Mouse (Mus musculus) C2C12 (cell line): ENCODE results near the gene Prss50. TPM values are rescaled to one million over a fixed set of nuclear protein-coding genes. Genes with fewer than 3 reads are reported as not detected.

Experiments
- H3K27me3 ChIP-seq: one replicate; pipeline ENCODE4 v1.6.1; 2011; ENCODE audit not compliant: control insufficient read depth, insufficient read depth, insufficient read length
- H3K36me3 ChIP-seq: one replicate; pipeline ENCODE4 v1.6.1; 2011; ENCODE audit not compliant: control insufficient read depth, insufficient read depth
- H3K4me3 ChIP-seq: one replicate; pipeline ENCODE4 v1.5.1; 2011; ENCODE audit warnings: mild to moderate bottlenecking, control low read depth; ENCODE audit not compliant: poor library complexity, insufficient read depth, severe bottlenecking
- H3K79me2 ChIP-seq: one replicate; pipeline ENCODE4 v1.6.1; 2011; ENCODE audit not compliant: control insufficient read depth, insufficient read depth
- H3K79me3 ChIP-seq: one replicate; pipeline ENCODE4 v1.6.1; 2011; ENCODE audit warnings: low read depth, control low read depth
- H3ac ChIP-seq: one replicate; pipeline ENCODE3; 2011; ENCODE audit warnings: low read depth; ENCODE audit not compliant: control insufficient read depth, insufficient read length
- CEBPB ChIP-seq: IDR thresholded peaks from one replicate; pipeline ENCODE4 v1.6.1; 2011; ENCODE audit warnings: low read depth, mild to moderate bottlenecking, control low read depth, moderate library complexity
- CTCF ChIP-seq: IDR thresholded peaks from one replicate; pipeline ENCODE4 v1.5.1; 2011; ENCODE audit not compliant: control insufficient read depth, insufficient read depth, insufficient read length
- FOSL1 ChIP-seq: IDR thresholded peaks from one replicate; pipeline ENCODE4 v1.8.0; 2011; ENCODE audit warnings: mild to moderate bottlenecking, low read length; ENCODE audit not compliant: poor library complexity, insufficient read depth, severe bottlenecking
- MAX ChIP-seq: IDR thresholded peaks from one replicate; pipeline ENCODE4 v1.6.1; 2011; ENCODE audit warnings: mild to moderate bottlenecking, control low read depth
- MYOD1 ChIP-seq: IDR thresholded peaks from one replicate; pipeline ENCODE4 v1.6.1; 2011; ENCODE audit warnings: low read depth; ENCODE audit not compliant: control insufficient read depth, insufficient read length
- MYOG ChIP-seq: IDR thresholded peaks from one replicate; pipeline ENCODE4 v1.6.1; 2011; ENCODE audit not compliant: control insufficient read depth, insufficient read length; ENCODE audit errors: extremely low read depth
- USF1 ChIP-seq: IDR thresholded peaks from one replicate; pipeline ENCODE4 v1.6.1; 2011; ENCODE audit warnings: low read depth, mild to moderate bottlenecking, control low read depth, moderate library complexity
- polyA plus RNA-seq: library from polyadenylated mRNA; unstranded; fragments of >200 nt; fragmentation: generic; extraction: Trizol; gene quantifications from one replicate; pipeline ENCODE4 v1.2.1, GENCODE M21; 2012; ENCODE audit warnings: missing spikeins

The Prss50 gene
- polyA plus RNA-seq, 1 experiment = 0.04 TPM

DNA sequence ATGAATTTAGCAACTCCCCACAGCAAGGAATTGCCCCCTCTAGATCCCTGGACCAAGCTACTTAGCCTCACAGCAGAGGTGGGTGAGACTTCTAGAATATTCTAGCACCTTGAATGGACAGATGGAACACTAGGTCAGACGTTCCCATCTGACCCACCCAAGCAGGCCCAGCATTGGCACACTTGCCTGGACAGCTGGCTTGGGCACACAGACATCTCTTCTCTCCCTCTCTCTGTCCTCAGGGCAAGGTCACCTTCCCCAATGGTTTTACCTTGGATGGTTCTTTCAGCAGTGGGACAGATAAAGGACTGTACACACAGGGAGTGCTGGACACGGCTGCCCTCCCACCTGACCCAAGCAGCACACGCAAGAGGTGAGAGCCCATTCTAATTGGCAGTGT is 34.8 kb downstream of the Prss50 start:
- Histone ChIP-seq H3K36me3 (no peaks in the 10 kb centered on the region), H3K4me3 (no peak overlapping the region), H3ac (no peak overlapping the region), H3K79me3 (no peaks in the 10 kb centered on the region), H3K27me3 (no peaks in the 10 kb centered on the region), H3K79me2 (no peaks in the 10 kb centered on the region)
- no peak for TF ChIP-seq MYOD1
- no peak for TF ChIP-seq CTCF
- TF ChIP-seq CEBPB = no peak
- TF ChIP-seq USF1 = no peak
- no peak for TF ChIP-seq MYOG
- TF ChIP-seq MAX = no peak
- no peak for TF ChIP-seq FOSL1

DNA sequence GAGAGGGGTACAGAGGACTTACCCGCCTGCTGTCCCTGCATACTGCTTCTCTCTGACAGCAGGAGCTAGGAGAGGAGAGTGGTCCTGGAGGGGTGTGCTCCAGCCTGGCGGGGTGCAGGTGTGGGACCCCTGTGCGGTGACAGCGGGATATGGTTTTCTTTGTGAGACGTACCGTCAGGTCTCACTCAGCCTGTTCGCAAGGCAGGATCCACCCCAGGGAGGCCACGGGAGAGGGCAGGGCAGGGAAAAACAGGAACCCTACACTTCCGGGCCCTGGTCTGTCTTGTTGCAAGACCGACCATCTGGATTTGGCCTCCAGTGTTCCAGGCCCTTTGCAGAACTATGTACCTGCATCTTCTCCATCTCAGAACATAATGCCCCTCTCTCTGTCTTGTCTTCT is 35.7 kb downstream of the Prss50 start:
- Histone ChIP-seq H3ac (no peak overlapping the region), H3K36me3 (no peaks in the 10 kb centered on the region), H3K27me3 (no peaks in the 10 kb centered on the region), H3K79me3 (no peaks in the 10 kb centered on the region), H3K79me2 (no peaks in the 10 kb centered on the region), H3K4me3 (no peak overlapping the region)
- TF ChIP-seq MAX (no peak), USF1 (no peak), MYOG (no peak), CTCF (no peak), MYOD1 (no peak), FOSL1 (no peak), CEBPB (no peak)

DNA sequence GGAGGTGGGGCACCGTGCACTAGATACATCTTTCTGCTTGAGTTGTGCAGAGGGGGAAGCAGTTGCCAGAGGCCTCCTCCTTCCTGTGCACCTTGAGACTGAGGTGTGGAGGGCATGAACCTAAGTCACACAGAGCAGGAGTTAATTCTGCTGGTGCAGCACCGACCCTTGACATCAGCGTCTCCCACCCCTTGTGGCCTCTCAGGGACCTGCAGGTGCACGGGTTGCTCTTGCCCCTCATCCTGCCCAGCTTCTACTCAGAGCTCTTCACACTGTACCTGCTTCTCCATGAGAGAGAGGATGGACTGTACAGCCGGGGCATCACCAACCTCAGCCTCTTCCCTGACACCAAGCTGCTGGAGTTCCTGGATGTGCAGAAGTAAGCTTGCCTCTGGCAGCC is 37.7 kb downstream of the Prss50 start:
- Histone ChIP-seq H3K36me3 (no peaks in the 10 kb centered on the region), H3K79me3 (no peaks in the 10 kb centered on the region), H3K79me2 (no peaks in the 10 kb centered on the region), H3K27me3 (no peaks in the 10 kb centered on the region), H3K4me3 (no peak overlapping the region), H3ac (no peak overlapping the region)
- TF ChIP-seq FOSL1 (no peak), USF1 (no peak), MYOG (no peak), CTCF (no peak), MAX (no peak), CEBPB (no peak), MYOD1 (no peak)

DNA sequence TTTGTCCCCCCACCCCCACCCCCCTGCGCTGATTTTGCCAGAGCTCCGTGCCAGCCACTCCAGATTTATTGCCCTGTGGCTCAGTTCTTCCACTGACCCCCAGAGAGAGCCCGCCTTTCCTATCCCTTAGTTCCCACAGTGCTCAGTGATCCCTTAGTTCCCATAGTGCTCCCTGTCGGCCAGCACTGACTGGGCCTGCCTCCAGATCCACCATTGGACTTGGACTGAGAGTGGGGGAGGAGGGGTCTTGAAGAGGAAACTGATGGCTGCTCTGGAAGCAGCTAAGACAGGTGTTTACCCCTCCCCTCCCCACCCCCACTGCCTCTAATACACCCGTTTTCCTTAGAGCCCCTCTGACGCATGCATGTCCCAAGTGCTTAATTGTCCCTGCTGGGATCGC is 38.2 kb downstream of the Prss50 start:
- no peaks in the 10 kb centered on the region for H3K79me3 ChIP-seq
- H3K36me3 ChIP-seq = no peaks in the 10 kb centered on the region
- H3K4me3 ChIP-seq = no peak overlapping the region
- TF ChIP-seq CEBPB (no peak), MAX (no peak), CTCF (no peak), MYOG (no peak), MYOD1 (no peak), FOSL1 (no peak), USF1 (no peak)
- H3ac ChIP-seq = no peak overlapping the region
- no peaks in the 10 kb centered on the region for H3K79me2 ChIP-seq
- no peaks in the 10 kb centered on the region for H3K27me3 ChIP-seq

DNA sequence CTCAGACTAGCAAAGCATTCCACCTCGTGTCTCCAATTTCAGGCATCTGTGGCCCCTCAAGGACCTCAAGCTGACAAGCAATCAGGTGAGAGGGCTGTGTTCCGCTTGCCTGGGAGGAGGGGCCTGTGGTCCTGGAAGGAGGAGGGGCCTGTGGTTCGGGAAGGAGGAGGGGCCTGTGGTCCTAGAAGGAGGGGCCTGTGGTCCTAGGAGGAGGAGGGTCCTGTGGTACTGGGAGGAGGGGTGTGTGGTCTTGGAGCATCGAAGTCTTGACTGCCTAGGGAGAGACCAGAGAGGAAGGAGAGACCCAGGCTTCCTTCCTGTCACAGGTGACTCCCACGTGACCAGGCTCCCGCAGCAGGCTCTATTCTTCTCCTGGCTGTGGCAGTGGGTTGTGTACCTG is 38.8 kb downstream of the Prss50 start:
- no peaks in the 10 kb centered on the region for H3K27me3 ChIP-seq
- H3ac ChIP-seq = no peak overlapping the region
- no peak overlapping the region for H3K4me3 ChIP-seq
- H3K79me3 ChIP-seq = no peaks in the 10 kb centered on the region
- no peaks in the 10 kb centered on the region for H3K36me3 ChIP-seq
- no peaks in the 10 kb centered on the region for H3K79me2 ChIP-seq
- TF ChIP-seq FOSL1 (no peak), CEBPB (no peak), USF1 (no peak), MAX (no peak), MYOG (no peak), CTCF (no peak), MYOD1 (no peak)

DNA sequence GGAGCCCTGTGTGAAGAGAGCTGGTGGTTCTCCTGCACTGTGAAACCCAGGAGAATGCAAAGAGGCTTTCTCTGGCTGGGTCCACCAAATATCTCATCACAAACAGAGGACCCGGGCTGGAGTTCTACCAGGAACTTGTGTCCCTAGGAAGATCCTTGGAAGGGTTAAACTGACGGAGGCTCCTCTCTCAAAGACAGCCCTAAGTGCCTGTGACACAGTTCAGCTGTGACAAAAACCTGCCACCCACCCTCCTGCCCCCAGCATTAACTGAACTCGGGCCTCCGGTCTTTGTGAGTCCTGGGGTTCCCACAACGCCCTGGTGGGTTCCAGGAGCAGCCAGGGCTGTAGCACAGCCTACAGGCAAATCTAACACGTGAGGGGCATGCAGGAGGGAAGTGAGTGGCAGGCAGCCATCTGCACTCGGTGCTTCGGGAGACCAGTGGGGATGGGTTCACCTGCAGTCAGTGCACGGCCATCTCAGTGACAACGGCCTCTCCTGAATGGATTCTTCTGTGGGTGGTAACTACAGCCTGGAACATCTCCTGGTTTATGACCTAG is 41.8 kb downstream of the Prss50 start:
- H3ac ChIP-seq = no peak overlapping the region
- H3K27me3 ChIP-seq = no peaks in the 10 kb centered on the region
- no peaks in the 10 kb centered on the region for H3K79me2 ChIP-seq
- no peaks in the 10 kb centered on the region for H3K36me3 ChIP-seq
- H3K4me3 ChIP-seq = no peak overlapping the region
- H3K79me3 ChIP-seq = no peaks in the 10 kb centered on the region
- TF ChIP-seq FOSL1 = no peak
- TF ChIP-seq MYOG = no peak
- TF ChIP-seq MYOD1 = no peak
- no peak for TF ChIP-seq CEBPB
- no peak for TF ChIP-seq USF1
- no peak for TF ChIP-seq CTCF
- TF ChIP-seq MAX = no peak
